8 mouse cellular contexts compared by ENCODE assay signal in genomic region chr7:45082401-45083299, GRCm38 (mm10). TPM values are rescaled to one million over a fixed set of nuclear protein-coding genes. Genes with fewer than 3 reads are reported as not detected.
A peak's percentile ranks its signal among the peaks of the same experiment; 100 is the strongest.
DNase-seq lines count a peak whose midpoint lies in the region; ATAC-seq and TF ChIP-seq lines count a peak whose summit lies in the region.

No protein-coding gene starts in this region.

- H3K27me3 ChIP-seq in E14TG2a.4 (ENCODE audit: insufficient read depth, low read length): no peaks in the 10 kb centered on the region
- no peaks in the 10 kb centered on the region for H3K27me3 ChIP-seq in lung, postnatal 0 days (replicated peaks; ENCODE audit: insufficient read depth, low read length)
- H3K27me3 ChIP-seq in splenic B cell, adult 2 months (ENCODE audit: control insufficient read depth, insufficient read depth, low read length, poor library complexity, severe bottlenecking): no peaks in the 10 kb centered on the region

- ATAC-seq in lung, postnatal 0 days: peak; percentile 56

- TF ChIP-seq EP300 in lung, postnatal 0 days (IDR thresholded peaks at IDR 0.05): peak; percentile 45; the same call in 1 of the 2 replicates

- H3K36me3 ChIP-seq in E14TG2a.4 (ENCODE audit: insufficient read depth, low read length): peaks cover 52% of the 10 kb centered on the region
- H3K36me3 ChIP-seq in lung, postnatal 0 days (ENCODE audit: insufficient read depth, low read length): peaks cover 2% of the 10 kb centered on the region; the same call in 1 of the 2 replicates
- no peaks in the 10 kb centered on the region for H3K36me3 ChIP-seq in splenic B cell, adult 2 months (ENCODE audit: control insufficient read depth, insufficient read depth, low read length, poor library complexity, severe bottlenecking)

- no peak for TF ChIP-seq CTCF in E14TG2a.4 (conservative IDR thresholded peaks at IDR 0.05; ENCODE audit: low read length)
- peak; percentile 41 for TF ChIP-seq CTCF in lung, postnatal 0 days (IDR thresholded peaks at IDR 0.05)

- H3K4me3 ChIP-seq in E14TG2a.4 (replicated peaks; ENCODE audit: low read length): peak overlapping the region; percentile 55
- H3K4me3 ChIP-seq in lung, postnatal 0 days (ENCODE audit: low read depth, low read length): no peak overlapping the region

- peaks cover 67% of the 10 kb centered on the region for H3K4me1 ChIP-seq in E14TG2a.4 (replicated peaks; ENCODE audit: low read depth, low read length)
- H3K4me1 ChIP-seq in lung, postnatal 0 days (ENCODE audit: insufficient read depth, low read depth, low read length): no peaks in the 10 kb centered on the region

- peak; percentile 41 for DNase-seq in 3134 (ENCODE audit: extremely low read depth, insufficient read length, low spot score)
- peak; percentile 99 for DNase-seq in heart, adult 11 months
- DNase-seq in kidney, adult 9 months: peak; percentile 47
- DNase-seq in lung, postnatal 0 days (ENCODE audit: low spot score): peak; percentile 70
- DNase-seq in splenic B cell, adult 2 months (ENCODE audit: low read depth, low spot score): peak; percentile 63
- no peak for DNase-seq in frontal cortex, adult 2 months (ENCODE audit: extremely low spot score in 1 of 2, low spot score in 1 of 2)
- no peak for DNase-seq in adrenal gland, adult 18-20 months (ENCODE audit: low spot score in 2 of 2)

- no peaks in the 10 kb centered on the region for H3K9me3 ChIP-seq in E14TG2a.4 (ENCODE audit: low read length)
- no peaks in the 10 kb centered on the region for H3K9me3 ChIP-seq in lung, postnatal 0 days (ENCODE audit: low read length)

- H3K9ac ChIP-seq in lung, postnatal 0 days (replicated peaks; ENCODE audit: low read depth): no peak overlapping the region

- H3K27ac ChIP-seq in lung, postnatal 0 days (ENCODE audit: low read length): peak overlapping the region; percentile 58

- WGBS in lung, postnatal 0 days: 56% methylated on average over 25 of the region's 25 CpGs

- H3K4me2 ChIP-seq in lung, postnatal 0 days (replicated peaks; ENCODE audit: low read depth, low read length): 0 out of 2 replicates have a peak overlapping the region, but pooled peaks have one; percentile 2

RNA-seq across cellular contexts. Expression of gene Rcn3, which starts 9.4 kb away (rescaled TPM):
- polyA plus RNA-seq in lung, postnatal 0 days (2015; fragmentation: Nextera tagmentation; extraction: Ambion mirVana): 158 and 162 TPM in 2 replicates
- 13.4 and 16.9 TPM in 2 replicates for polyA plus RNA-seq in frontal cortex, adult 2 months (2012; rRNA removed)
- 10 to 100 TPM; 32.0 to 36.4 TPM for total RNA-seq in adrenal gland, adult 18-20 months (2021)

RNA-seq across cellular contexts. Expression of gene Prrg2, which starts 20.2 kb away (rescaled TPM):
- 36.8 and 40.8 TPM in 2 replicates for polyA plus RNA-seq in lung, postnatal 0 days (2015; fragmentation: Nextera tagmentation; extraction: Ambion mirVana)
- 15.5 and 15.6 TPM in 2 replicates for polyA plus RNA-seq in frontal cortex, adult 2 months (2012; rRNA removed)
- 10 to 100 TPM; 14.9 to 28.3 TPM for total RNA-seq in adrenal gland, adult 18-20 months (2021)

RNA-seq across cellular contexts. Expression of gene Nosip, which starts 20.4 kb away (rescaled TPM):
- polyA plus RNA-seq in lung, postnatal 0 days (2015; fragmentation: Nextera tagmentation; extraction: Ambion mirVana): 54.6 and 62.8 TPM in 2 replicates
- 81.7 and 86.5 TPM in 2 replicates for polyA plus RNA-seq in frontal cortex, adult 2 months (2012; rRNA removed)
- 10 to 100 TPM; 44.3 to 46.8 TPM for total RNA-seq in adrenal gland, adult 18-20 months (2021)

RNA-seq across cellular contexts. Expression of gene Fcgrt, which starts 21.0 kb away (rescaled TPM):
- polyA plus RNA-seq in lung, postnatal 0 days (2015; fragmentation: Nextera tagmentation; extraction: Ambion mirVana): 138 and 143 TPM in 2 replicates
- 34.0 and 34.2 TPM in 2 replicates for polyA plus RNA-seq in frontal cortex, adult 2 months (2012; rRNA removed)
- 100 to 1,000 TPM; 111 to 137 TPM for total RNA-seq in adrenal gland, adult 18-20 months (2021)

RNA-seq across cellular contexts. Expression of gene Prr12, which starts 30.0 kb away (rescaled TPM):
- polyA plus RNA-seq in lung, postnatal 0 days (2015; fragmentation: Nextera tagmentation; extraction: Ambion mirVana): 6.4 and 6.7 TPM in 2 replicates
- 20.5 and 22.4 TPM in 2 replicates for polyA plus RNA-seq in frontal cortex, adult 2 months (2012; rRNA removed)
- total RNA-seq in adrenal gland, adult 18-20 months (2021): 10 to 100 TPM; 30.8 to 45.3 TPM

Comparison
In these comparisons a context has a peak if more than half of its experiments do, and no peak if none do; other contexts are left out.
1. DNase-seq: peak in 3134 (single experiment), heart, adult 11 months (single experiment), kidney, adult 9 months (single experiment), lung, postnatal 0 days (single experiment) and splenic B cell, adult 2 months (single experiment); none in frontal cortex, adult 2 months (0 of 2) and adrenal gland, adult 18-20 months (0 of 2).